Mouse (Mus musculus) cerebral cortex, adult 2 months (tissue): ENCODE results near the gene Ccl9.

Source experiments
- WGBS: fragments of 180-500 bp; shearing (Covaris S2); methylation state at CpG from one replicate; pipeline ENCODE4 v1.1.7; 2018; 5-methylcytosine and 5-hydroxymethylcytosine counted together

Gene Ccl9

DNA sequence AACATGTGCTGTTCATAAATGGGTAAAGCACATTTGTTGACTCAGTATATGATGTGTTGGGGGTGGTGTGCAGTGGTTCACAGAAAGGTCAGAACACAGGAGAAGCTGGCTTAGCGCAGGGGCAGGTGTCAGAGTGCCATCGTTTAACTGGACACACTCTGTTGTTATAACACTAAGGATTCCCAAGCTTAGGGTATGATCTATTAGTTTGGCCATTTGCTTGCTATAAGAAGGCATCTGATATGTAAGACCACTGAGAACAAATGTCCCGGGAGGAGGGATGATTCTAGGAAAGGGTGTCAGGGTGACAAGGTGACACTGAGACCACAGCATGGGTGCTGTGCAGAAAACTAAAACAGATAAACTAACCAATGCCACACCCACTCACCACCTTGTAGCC lies 41.6 kb downstream of the Ccl9 start:
- 85% methylated on average over 3 of the region's 3 CpGs for WGBS

DNA sequence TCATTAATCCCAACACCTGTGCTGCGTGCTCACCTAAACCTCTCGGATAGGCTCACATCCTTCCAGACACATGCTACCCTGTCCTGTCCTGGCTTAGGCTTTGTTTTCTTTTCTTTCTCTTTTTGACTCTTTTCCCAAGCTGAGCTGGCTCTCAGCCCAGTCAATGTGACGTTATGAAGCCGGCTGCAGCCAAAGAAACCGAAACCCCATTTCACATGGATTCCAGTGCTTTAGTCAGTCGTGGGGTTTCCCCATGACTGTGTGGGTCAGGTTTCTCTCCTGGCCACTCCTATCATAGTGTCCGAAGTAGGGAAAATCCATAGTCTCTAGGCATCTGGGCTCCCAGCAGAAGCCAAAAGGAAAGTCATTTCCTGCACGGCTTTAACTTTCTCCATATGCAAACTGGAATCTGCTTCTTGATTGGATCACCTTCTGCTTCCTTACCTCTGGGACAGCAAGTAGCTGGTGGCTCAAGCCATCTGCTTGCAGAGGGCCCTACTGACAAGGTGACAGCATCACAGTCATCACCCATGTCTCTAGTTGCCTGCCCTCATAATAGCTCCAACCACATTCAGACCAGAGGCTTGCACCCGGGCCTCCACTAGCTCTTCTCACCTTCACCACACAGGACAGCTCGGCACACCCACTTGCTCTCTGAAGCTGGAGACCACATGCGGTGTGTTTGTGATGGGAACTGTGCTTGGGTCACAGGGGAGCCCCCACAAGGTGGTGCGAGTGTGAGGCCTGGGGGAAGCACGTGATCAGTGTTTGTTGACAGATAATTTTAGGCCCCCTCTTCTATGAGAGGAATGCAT lies 43.6 kb downstream of the Ccl9 start:
- WGBS: 35% methylated on average over 13 of the region's 13 CpGs

DNA sequence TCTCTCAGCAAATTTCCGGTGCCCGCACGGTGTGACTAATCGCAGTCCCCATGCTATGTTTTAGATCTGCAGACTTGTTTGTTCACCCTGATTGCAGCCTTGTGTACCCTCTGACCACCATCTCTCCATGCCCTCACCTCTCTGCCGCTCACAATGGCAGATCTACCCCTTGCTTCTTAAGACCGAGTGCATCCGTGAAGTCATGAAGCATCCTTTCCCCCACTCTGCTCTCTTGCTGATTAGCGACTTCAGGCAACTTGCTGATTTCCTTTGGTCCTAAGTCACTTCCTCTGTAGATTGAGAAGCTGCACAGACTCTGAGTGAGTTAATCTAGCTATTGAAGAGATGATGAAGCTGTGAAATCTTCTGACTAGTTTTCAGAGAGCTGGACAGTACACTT lies 44.3 kb downstream of the Ccl9 start:
- WGBS: 75% methylated on average over 8 of the region's 8 CpGs

DNA sequence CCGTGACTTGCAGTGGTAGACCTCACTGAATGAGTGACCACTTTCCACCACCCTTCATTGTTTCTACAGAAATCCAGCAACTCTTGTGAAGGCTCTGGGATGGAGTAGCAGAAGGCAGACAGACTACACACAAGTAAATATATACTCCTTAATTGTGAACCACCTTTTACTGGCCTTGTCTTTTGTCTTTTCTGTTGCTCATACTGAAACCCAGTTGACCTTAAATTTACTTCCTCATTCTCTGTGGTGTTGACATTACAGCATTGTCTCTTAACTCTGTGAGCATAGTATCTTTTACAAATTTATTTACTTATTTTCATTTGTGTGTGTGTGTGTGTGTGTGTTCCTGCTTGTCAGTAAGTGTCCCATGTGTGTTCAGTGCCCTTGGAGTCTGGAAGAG lies 45.2 kb downstream of the Ccl9 start:
- WGBS: 93% methylated on average over 1 of the region's 1 CpGs

DNA sequence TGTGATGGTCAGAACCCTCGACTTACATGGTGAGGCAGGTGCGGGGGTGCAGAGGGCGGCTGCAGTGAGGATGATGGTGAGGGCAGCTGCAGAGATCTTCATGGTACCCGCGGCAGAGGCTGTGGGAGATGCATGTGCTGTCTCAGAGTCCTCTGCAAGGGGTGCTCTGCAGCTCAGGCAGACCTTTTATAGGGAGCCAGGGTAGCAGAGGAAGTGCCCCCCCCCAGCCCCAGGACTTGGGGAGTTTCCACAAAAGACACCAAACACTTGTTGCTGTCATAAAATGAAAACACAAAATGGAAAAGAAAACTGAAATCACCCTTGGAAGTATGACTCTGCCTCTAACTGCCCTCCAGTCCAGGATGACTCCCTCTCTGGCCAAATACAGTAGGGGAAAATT lies 48.1 kb downstream of the Ccl9 start, which contains the start of gene Ccl5:
TSS of gene Ccl5 (minus strand) at position 159 of the 400 bp plus-strand sequence.
- 91% methylated on average over 5 of the region's 5 CpGs for WGBS

DNA sequence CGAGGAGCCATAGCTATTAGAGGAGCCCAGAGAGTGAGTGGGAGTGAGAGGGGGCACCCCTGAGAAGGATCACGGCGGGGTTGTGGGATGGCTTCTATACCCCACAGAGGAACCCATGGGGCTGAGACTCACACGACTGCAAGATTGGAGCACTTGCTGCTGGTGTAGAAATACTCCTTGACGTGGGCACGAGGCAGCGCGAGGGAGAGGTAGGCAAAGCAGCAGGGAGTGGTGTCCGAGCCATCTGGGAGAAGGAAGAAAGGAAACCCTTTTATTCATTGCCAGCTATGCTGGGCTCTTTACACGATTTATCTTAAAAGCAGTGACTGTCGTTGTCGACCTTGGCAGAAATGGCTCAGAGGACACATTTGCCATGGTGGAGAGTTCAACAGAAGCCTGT lies 49.4 kb downstream of the Ccl9 start:
- 45% methylated on average over 12 of the region's 12 CpGs for WGBS
